In genomic region chr16:92158021-92158455, GRCm38 (mm10) we compare ENCODE assay signal across 9 mouse cellular contexts.
A peak's percentile ranks its signal among the peaks of the same experiment; 100 is the strongest.
DNase-seq lines count a peak whose midpoint lies in the region; ATAC-seq lines count a peak whose summit lies in the region.
"Had no signal": no experiment of that assay in that cellular context is flagged by ENCODE, and none has a peak within 500 bp of the region (broad histone marks: within the 10 kb centered on the region; RNA-seq: fewer than 3 reads in every experiment).

No protein-coding gene starts in this region.

- peak overlapping the region; percentile 92 for H3K4me2 ChIP-seq in forebrain, embryonic 15.5 days (replicated peaks)
- H3K4me2 ChIP-seq in hindbrain, embryonic 16.5 days (ENCODE audit: low read length), result peak overlapping the region; percentile 87
- peak overlapping the region; percentile 95 for H3K4me2 ChIP-seq in lung, embryonic 16.5 days (ENCODE audit: low read depth, low read length)

- H3K27me3 ChIP-seq in forebrain, embryonic 15.5 days, result no peaks in the 10 kb centered on the region
- H3K27me3 ChIP-seq in hindbrain, embryonic 16.5 days (replicated peaks; ENCODE audit: control insufficient read depth, insufficient read depth, low read length), result no peaks in the 10 kb centered on the region
- H3K27me3 ChIP-seq in lung, embryonic 16.5 days (ENCODE audit: control insufficient read depth, insufficient read depth, low read depth, low read length), result peaks cover 2% of the 10 kb centered on the region; the same call in 1 of the 2 replicates
- H3K27me3 ChIP-seq: Patski had no signal

- H3K4me3 ChIP-seq in forebrain, embryonic 15.5 days, result peak overlapping the region; percentile 52
- H3K4me3 ChIP-seq in hindbrain, embryonic 16.5 days (ENCODE audit: low read length), result peak overlapping the region; percentile 45
- peak overlapping the region; percentile 56 for H3K4me3 ChIP-seq in lung, embryonic 16.5 days (ENCODE audit: low read length)

- no peaks in the 10 kb centered on the region for H3K36me3 ChIP-seq in forebrain, embryonic 15.5 days
- no peaks in the 10 kb centered on the region for H3K36me3 ChIP-seq in hindbrain, embryonic 16.5 days (ENCODE audit: control insufficient read depth, insufficient read depth, low read length)
- H3K36me3 ChIP-seq in lung, embryonic 16.5 days (ENCODE audit: control insufficient read depth, insufficient read depth, low read length), result no peaks in the 10 kb centered on the region

- peak overlapping the region; percentile 62 for H3K27ac ChIP-seq in forebrain, embryonic 15.5 days (replicated peaks)
- H3K27ac ChIP-seq in hindbrain, embryonic 16.5 days (ENCODE audit: low read depth, low read length), result peak overlapping the region; percentile 76
- 0 out of 2 replicates have a peak overlapping the region, but pooled peaks have one; percentile 6 for H3K27ac ChIP-seq in lung, embryonic 16.5 days (ENCODE audit: low read length)

- peak; percentile 25 for DNase-seq in ES-CJ7 (ENCODE audit: low read depth, low spot score)
- peak; percentile 73 for DNase-seq in cerebellum, adult 11-12 months
- DNase-seq in layer of hippocampus, postnatal 25 days (ENCODE audit: extremely low spot score in 1 of 2, low spot score in 1 of 2), result peak; percentile 21 to 38
- peak; percentile 54 for DNase-seq in right cerebral cortex, postnatal 14 days

- ATAC-seq in forebrain, embryonic 15.5 days (replicated peaks), result peak; percentile 59
- peak; percentile 70 for ATAC-seq in hindbrain, embryonic 16.5 days
- peak; percentile 68 for ATAC-seq in lung, embryonic 16.5 days (ENCODE audit: low read depth)
- ATAC-seq in erythroid progenitor cell, adult 5-6 weeks (replicated peaks; ENCODE audit: low FRiP score, poor library complexity, severe bottlenecking), result no peak
- ATAC-seq: Patski had no signal

- 1% methylated on average over 14 of the region's 14 CpGs for WGBS in forebrain, embryonic 15.5 days
- WGBS in hindbrain, embryonic 16.5 days, result 3% methylated on average over 14 of the region's 14 CpGs
- WGBS in lung, embryonic 16.5 days, result 2% methylated on average over 14 of the region's 14 CpGs

- H3K4me1 ChIP-seq in forebrain, embryonic 15.5 days, result peaks cover 11% of the 10 kb centered on the region; the same call in 1 of the 2 replicates
- peaks cover 14% of the 10 kb centered on the region for H3K4me1 ChIP-seq in hindbrain, embryonic 16.5 days (ENCODE audit: control insufficient read depth, insufficient read depth, low read depth, low read length)
- H3K4me1 ChIP-seq in lung, embryonic 16.5 days (replicated peaks; ENCODE audit: control insufficient read depth, insufficient read depth, low read length), result peaks cover 9% of the 10 kb centered on the region

- H3K9me3 ChIP-seq in forebrain, embryonic 15.5 days, result no peaks in the 10 kb centered on the region
- H3K9me3 ChIP-seq in hindbrain, embryonic 16.5 days (ENCODE audit: control insufficient read depth, low read length), result no peaks in the 10 kb centered on the region
- H3K9me3 ChIP-seq in lung, embryonic 16.5 days (ENCODE audit: control insufficient read depth, low read length), result no peaks in the 10 kb centered on the region

- peak overlapping the region; percentile 55 for H3K9ac ChIP-seq in forebrain, embryonic 15.5 days (replicated peaks)
- H3K9ac ChIP-seq in hindbrain, embryonic 16.5 days (ENCODE audit: low read depth, low read length), result peak overlapping the region; percentile 73
- H3K9ac ChIP-seq in lung, embryonic 16.5 days (ENCODE audit: low read length), result peak overlapping the region; percentile 60

Comparison
In these comparisons a context has a peak if more than half of its experiments do, and no peak if none do; other contexts are left out.
1. H3K27ac ChIP-seq: peak in every context shown above with its lines; median percentile 76 in hindbrain, embryonic 16.5 days; 62 in forebrain, embryonic 15.5 days; 6 in lung, embryonic 16.5 days.